Mouse (Mus musculus) neural tube, embryonic 12.5 days (tissue): ENCODE results near the gene Heatr5a. TPM values are rescaled to one million over a fixed set of nuclear protein-coding genes. Genes with fewer than 3 reads are reported as not detected.

Experiments
- ATAC-seq: fragments of 200-750 bp; cut with Nextera tagmentation; 2 replicates; pipeline ENCODE4 v1.8.0; 2017; ENCODE audit warnings: low read depth, mild to moderate bottlenecking, moderate TSS enrichment, moderate library complexity; ENCODE audit not compliant: low FRiP score
- H3K27ac ChIP-seq: fragments of 300-500 bp; sonication (generic); 2 replicates; pipeline ENCODE4 v1.5.1; 2016
- H3K27me3 ChIP-seq: fragments of 300-500 bp; sonication (generic); replicated peaks from 2 replicates; pipeline ENCODE4 v1.6.1; 2016; ENCODE audit warnings: mild to moderate bottlenecking
- H3K36me3 ChIP-seq: fragments of 300-500 bp; sonication (generic); 2 replicates; pipeline ENCODE4 v1.6.1; 2016; ENCODE audit warnings: mild to moderate bottlenecking
- H3K4me1 ChIP-seq: fragments of 300-500 bp; sonication (generic); 2 replicates; pipeline ENCODE4 v1.6.1; 2016
- H3K4me2 ChIP-seq: fragments of 300-500 bp; sonication (generic); replicated peaks from 2 replicates; pipeline ENCODE4 v1.6.1; 2016; ENCODE audit warnings: mild to moderate bottlenecking
- H3K4me3 ChIP-seq: fragments of 300-500 bp; sonication (generic); 2 replicates; pipeline ENCODE4 v1.5.1; 2016
- H3K9ac ChIP-seq: fragments of 300-500 bp; sonication (generic); 2 replicates; pipeline ENCODE4 v1.6.1; 2016; ENCODE audit warnings: mild to moderate bottlenecking
- H3K9me3 ChIP-seq: fragments of 300-500 bp; sonication (generic); 2 replicates; pipeline ENCODE4 v1.6.1; 2016; ENCODE audit warnings: mild to moderate bottlenecking
- WGBS: fragments of 180-500 bp; shearing (Covaris S2); methylation state at CpG from one replicate; pipeline ENCODE4 v1.1.7; 2016; 5-methylcytosine and 5-hydroxymethylcytosine counted together
- polyA plus RNA-seq: library from polyadenylated mRNA; unstranded; fragments of >200 nt; fragmentation: Nextera tagmentation; extraction: Ambion mirVana; gene quantifications from 2 replicates; pipeline ENCODE4 v1.2.1, GENCODE M21; 2016

The Heatr5a gene
- polyA plus RNA-seq, 1 experiment from 2014 or later: 8.5 TPM

- no peaks in the 10 kb centered on the region for H3K27me3 ChIP-seq
- no peak overlapping the region for H3K4me2 ChIP-seq
- H3K36me3 ChIP-seq: no peaks in the 10 kb centered on the region
- 86% methylated on average over 9 of the region's 9 CpGs for WGBS
- H3K9me3 ChIP-seq: no peaks in the 10 kb centered on the region
- no peak for ATAC-seq
- H3K4me1 ChIP-seq: no peaks in the 10 kb centered on the region
- H3K4me3 ChIP-seq: no peak overlapping the region
- no peak overlapping the region for H3K9ac ChIP-seq
- H3K27ac ChIP-seq: no peak overlapping the region
Measured at GRCm38 (mm10) chr12:51967915-51968595, 3.1 kb downstream of the Heatr5a start.

GRCm38 (mm10) chr12:51957626-51958025, 13.5 kb downstream of the Heatr5a start:
- WGBS: 91% methylated on average over 6 of the region's 6 CpGs
- Histone ChIP-seq H3K9me3 (no peaks in the 10 kb centered on the region), H3K4me2 (no peak overlapping the region), H3K9ac (no peak overlapping the region), H3K36me3 (peaks cover 7% of the 10 kb centered on the region; the same call in 1 of the 2 replicates), H3K27me3 (no peaks in the 10 kb centered on the region), H3K4me1 (no peaks in the 10 kb centered on the region), H3K4me3 (no peak overlapping the region), H3K27ac (no peak overlapping the region)
- ATAC-seq: no peak

GRCm38 (mm10) chr12:51952309-51952708, 18.8 kb downstream of the Heatr5a start:
- H3K36me3 ChIP-seq: peaks cover 35% of the 10 kb centered on the region

GRCm38 (mm10) chr12:51947498-51947945, 23.6 kb downstream of the Heatr5a start:
- H3K4me3 ChIP-seq: no peak overlapping the region
- WGBS: 86% methylated on average over 10 of the region's 10 CpGs
- no peaks in the 10 kb centered on the region for H3K9me3 ChIP-seq
- H3K4me1 ChIP-seq: no peaks in the 10 kb centered on the region
- H3K9ac ChIP-seq: no peak overlapping the region
- no peak overlapping the region for H3K27ac ChIP-seq
- ATAC-seq: no peak
- no peak overlapping the region for H3K4me2 ChIP-seq
- H3K27me3 ChIP-seq: no peaks in the 10 kb centered on the region
- peaks cover 32% of the 10 kb centered on the region for H3K36me3 ChIP-seq

More at GRCm38 (mm10) chr12:51952309-51952708, 18.8 kb downstream of the Heatr5a start:
- no peaks in the 10 kb centered on the region for H3K27me3 ChIP-seq
- no peaks in the 10 kb centered on the region for H3K4me1 ChIP-seq
- no peak overlapping the region for H3K9ac ChIP-seq
- no peak for ATAC-seq
- no peak overlapping the region for H3K4me2 ChIP-seq
- H3K27ac ChIP-seq: no peak overlapping the region
- no peaks in the 10 kb centered on the region for H3K9me3 ChIP-seq
- H3K4me3 ChIP-seq: no peak overlapping the region
- WGBS: 91% methylated on average over 10 of the region's 10 CpGs

GRCm38 (mm10) chr12:51945331-51945730, 25.8 kb downstream of the Heatr5a start:
- Histone ChIP-seq H3K9ac (no peak overlapping the region), H3K36me3 (peaks cover 21% of the 10 kb centered on the region), H3K4me3 (no peak overlapping the region), H3K4me1 (no peaks in the 10 kb centered on the region), H3K9me3 (no peaks in the 10 kb centered on the region), H3K27me3 (no peaks in the 10 kb centered on the region), H3K27ac (no peak overlapping the region), H3K4me2 (no peak overlapping the region)
- WGBS: 59% methylated on average over 9 of the region's 9 CpGs
- no peak for ATAC-seq

GRCm38 (mm10) chr12:51939848-51940247, 31.3 kb downstream of the Heatr5a start:
- H3K4me2 ChIP-seq: no peak overlapping the region
- 89% methylated on average over 4 of the region's 4 CpGs for WGBS
- H3K9me3 ChIP-seq: no peaks in the 10 kb centered on the region
- H3K9ac ChIP-seq: no peak overlapping the region
- no peaks in the 10 kb centered on the region for H3K4me1 ChIP-seq
- no peak overlapping the region for H3K27ac ChIP-seq
- H3K4me3 ChIP-seq: no peak overlapping the region
- no peak for ATAC-seq
- peaks cover 8% of the 10 kb centered on the region for H3K36me3 ChIP-seq
- no peaks in the 10 kb centered on the region for H3K27me3 ChIP-seq

- Histone ChIP-seq H3K4me3 (no peak overlapping the region), H3K36me3 (peaks cover 8% of the 10 kb centered on the region; the same call in 1 of the 2 replicates), H3K4me1 (no peaks in the 10 kb centered on the region), H3K4me2 (no peak overlapping the region), H3K27ac (no peak overlapping the region), H3K27me3 (no peaks in the 10 kb centered on the region), H3K9ac (no peak overlapping the region), H3K9me3 (no peaks in the 10 kb centered on the region)
- WGBS: 87% methylated on average over 6 of the region's 6 CpGs
- no peak for ATAC-seq
Measured at GRCm38 (mm10) chr12:51937938-51938337, 33.2 kb downstream of the Heatr5a start.

- H3K9me3 ChIP-seq: no peaks in the 10 kb centered on the region
- no peak overlapping the region for H3K4me3 ChIP-seq
- no peaks in the 10 kb centered on the region for H3K4me1 ChIP-seq
- no peak overlapping the region for H3K9ac ChIP-seq
- no peak overlapping the region for H3K4me2 ChIP-seq
- no peaks in the 10 kb centered on the region for H3K27me3 ChIP-seq
- H3K36me3 ChIP-seq: no peaks in the 10 kb centered on the region
- no peak for ATAC-seq
- WGBS: 94% methylated on average over 2 of the region's 2 CpGs
- no peak overlapping the region for H3K27ac ChIP-seq
Measured at GRCm38 (mm10) chr12:51929630-51930029, 41.5 kb downstream of the Heatr5a start.

- Histone ChIP-seq H3K27me3 (no peaks in the 10 kb centered on the region), H3K4me2 (no peak overlapping the region), H3K4me1 (no peaks in the 10 kb centered on the region), H3K9ac (no peak overlapping the region), H3K4me3 (no peak overlapping the region), H3K9me3 (no peaks in the 10 kb centered on the region), H3K27ac (no peak overlapping the region), H3K36me3 (peaks cover 11% of the 10 kb centered on the region)
- ATAC-seq: no peak
- 85% methylated on average over 2 of the region's 2 CpGs for WGBS
Measured at GRCm38 (mm10) chr12:51917191-51917590, 53.9 kb downstream of the Heatr5a start.

GRCm38 (mm10) chr12:51914903-51915670, 56.0 kb downstream of the Heatr5a start:
- Histone ChIP-seq H3K9ac (no peak overlapping the region), H3K27me3 (no peaks in the 10 kb centered on the region), H3K36me3 (peaks cover 11% of the 10 kb centered on the region), H3K9me3 (no peaks in the 10 kb centered on the region), H3K4me1 (no peaks in the 10 kb centered on the region), H3K4me2 (no peak overlapping the region), H3K4me3 (no peak overlapping the region), H3K27ac (no peak overlapping the region)
- 93% methylated on average over 12 of the region's 12 CpGs for WGBS
- no peak for ATAC-seq

- H3K9ac ChIP-seq: no peak overlapping the region
Measured at GRCm38 (mm10) chr12:51909202-51909601, 61.9 kb downstream of the Heatr5a start.

GRCm38 (mm10) chr12:51907543-51907942, 63.6 kb downstream of the Heatr5a start:
- no peak for ATAC-seq
- Histone ChIP-seq H3K27ac (no peak overlapping the region), H3K9me3 (no peaks in the 10 kb centered on the region), H3K36me3 (peaks cover 4% of the 10 kb centered on the region; the same call in 1 of the 2 replicates), H3K4me2 (no peak overlapping the region), H3K4me1 (no peaks in the 10 kb centered on the region), H3K9ac (no peak overlapping the region), H3K27me3 (no peaks in the 10 kb centered on the region), H3K4me3 (no peak overlapping the region)
- 90% methylated on average over 3 of the region's 3 CpGs for WGBS

More at GRCm38 (mm10) chr12:51909202-51909601, 61.9 kb downstream of the Heatr5a start:
- WGBS: 89% methylated on average over 5 of the region's 5 CpGs
- H3K4me3 ChIP-seq: no peak overlapping the region
- no peaks in the 10 kb centered on the region for H3K27me3 ChIP-seq
- H3K9me3 ChIP-seq: no peaks in the 10 kb centered on the region
- no peak for ATAC-seq
- no peak overlapping the region for H3K4me2 ChIP-seq
- H3K36me3 ChIP-seq: peaks cover 7% of the 10 kb centered on the region
- H3K4me1 ChIP-seq: no peaks in the 10 kb centered on the region
- H3K27ac ChIP-seq: no peak overlapping the region
